Mouse (Mus musculus) central nervous system, embryonic 14 days (tissue): Measurements from ENCODE around the gene 2410004B18Rik. TPM values are rescaled to one million over a fixed set of nuclear protein-coding genes. Genes with fewer than 3 reads are reported as not detected.

Experiments
- polyA plus RNA-seq: library from polyadenylated mRNA; depleted of rRNA; stranded (reverse); fragments of >200 nt; gene quantifications from 2 replicates; pipeline ENCODE4 v1.2.3, GENCODE M21; 2012; rRNA removed

The 2410004B18Rik gene
- polyA plus RNA-seq: 44.4 and 52.5 TPM in 2 replicates

DNA sequence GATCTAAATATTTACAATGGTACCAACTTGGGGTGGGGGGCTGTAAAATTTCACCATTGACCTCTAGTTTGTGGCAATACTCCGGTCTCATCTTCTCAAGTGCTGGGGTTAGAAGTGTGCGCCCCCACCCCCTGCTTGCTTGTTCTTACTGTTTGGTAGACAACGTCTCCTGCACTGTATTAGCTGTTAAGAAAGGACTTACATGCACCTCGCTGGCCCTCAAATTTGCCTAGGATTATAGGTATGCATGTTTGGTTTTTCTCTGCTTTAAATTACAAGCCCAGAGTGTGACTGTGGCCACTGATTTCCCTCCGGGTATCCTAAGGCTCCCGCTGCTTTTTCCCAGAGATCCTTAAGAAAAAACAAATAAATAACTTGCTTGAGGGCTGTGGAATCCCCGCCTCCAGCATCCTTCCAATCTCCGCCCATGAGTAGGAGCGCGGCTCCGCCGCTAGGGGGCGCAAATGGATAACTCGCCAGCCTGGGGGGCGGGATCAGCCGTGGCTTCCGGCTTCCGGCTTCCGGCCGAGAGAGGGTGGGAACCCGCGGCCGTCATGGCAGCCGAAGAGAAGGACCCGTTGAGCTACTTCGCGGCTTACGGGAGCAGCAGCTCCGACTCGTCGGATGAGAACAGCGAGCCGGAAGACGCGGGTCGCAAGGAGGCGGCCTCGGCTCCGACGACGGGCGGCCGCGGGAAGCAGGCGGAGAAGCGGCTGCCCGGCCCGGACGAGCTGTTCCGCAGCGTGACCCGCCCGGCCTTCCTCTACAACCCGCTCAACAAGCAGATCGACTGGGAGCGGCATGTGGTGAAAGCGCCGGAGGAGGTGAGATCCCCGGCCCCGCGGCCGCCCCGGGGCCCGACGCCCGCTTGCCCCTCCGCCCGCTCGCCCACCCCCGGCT, at the start of gene 2410004B18Rik:
TSS of gene 2410004B18Rik (plus strand) at position 510 of the 900 bp plus-strand sequence.

DNA sequence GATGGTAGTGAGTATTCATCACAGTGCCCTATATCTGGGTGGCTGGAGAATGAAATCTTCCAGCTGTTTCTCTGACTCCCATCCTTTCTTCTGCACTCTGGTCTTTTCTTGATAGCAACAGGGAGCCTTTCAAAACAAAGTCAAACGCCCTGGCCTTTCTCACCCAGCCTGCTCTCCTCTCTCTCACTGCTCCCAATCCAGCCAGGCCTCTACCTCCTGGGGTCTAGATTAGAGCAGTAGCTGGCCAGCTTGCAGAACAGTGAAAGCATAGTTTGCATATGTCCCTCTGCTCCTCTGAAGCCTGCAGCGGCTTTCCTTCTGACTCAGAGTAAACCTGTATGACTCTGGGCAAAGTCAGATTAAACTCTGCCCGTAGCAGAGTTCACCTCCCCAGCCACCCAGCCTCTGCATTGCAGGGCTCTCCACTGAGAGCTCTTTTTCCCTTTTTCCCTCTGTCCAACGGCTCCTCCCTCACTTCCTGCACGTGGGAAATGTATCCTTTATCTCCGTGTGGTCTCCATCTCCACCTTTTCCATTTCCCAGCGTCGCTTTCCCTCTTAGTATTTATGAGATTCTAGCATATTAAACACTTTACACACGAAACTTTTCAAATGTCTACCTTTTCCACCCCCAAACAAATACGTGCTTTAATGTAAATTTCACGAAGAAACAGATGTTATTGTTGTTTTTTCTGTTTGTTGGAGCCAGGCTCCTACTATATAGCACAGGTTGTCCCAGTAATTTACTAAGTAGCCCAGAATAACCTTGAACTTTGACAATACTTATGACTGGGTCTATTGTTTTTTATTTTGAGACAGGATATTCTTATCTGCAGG, 15.6 kb upstream of the 2410004B18Rik start, which contains the start of gene Bcl10:
TSS of gene Bcl10 (plus strand) at position 786 of the 836 bp plus-strand sequence.

DNA sequence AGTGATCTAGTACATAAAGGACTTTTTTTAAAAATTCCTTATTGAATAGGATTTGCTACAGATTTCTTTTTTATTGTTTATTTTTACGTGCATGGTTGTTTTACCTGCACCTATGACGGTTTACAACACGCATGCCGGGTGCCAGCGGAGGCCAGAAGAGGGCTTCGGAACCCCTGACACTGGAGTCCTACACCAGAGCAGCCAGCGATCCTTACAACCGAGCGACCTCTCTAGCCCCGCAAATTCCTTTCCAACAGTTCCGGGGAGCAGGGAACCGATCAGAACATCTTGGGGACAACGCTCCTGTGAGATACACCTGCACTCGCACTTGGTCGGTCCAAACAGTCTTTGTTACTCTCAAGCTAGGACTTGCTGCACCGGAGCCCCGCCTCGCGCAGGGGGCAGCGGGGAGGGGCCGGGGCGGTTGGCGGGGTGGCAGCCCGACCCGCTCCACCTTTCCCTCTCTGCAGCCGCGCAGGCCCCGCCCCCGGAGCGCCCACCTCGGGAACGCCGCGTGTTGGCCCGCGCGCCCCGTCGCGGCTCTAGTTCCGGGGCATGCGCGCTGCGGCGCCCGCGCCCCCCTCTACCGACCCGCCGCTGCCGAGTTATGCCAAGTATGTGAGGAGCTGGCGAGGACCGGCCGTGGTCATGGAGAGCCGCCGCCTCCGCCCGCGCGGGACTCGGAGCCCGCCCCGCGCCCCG, 49.6 kb downstream of the 2410004B18Rik start, which contains the start of gene Syde2:
TSS of gene Syde2 (plus strand) at position 603 of the 702 bp plus-strand sequence.

Other genes with a start within 250 kb of the 2410004B18Rik start
- gene Ddah1, start 179.3 kb upstream of the 2410004B18Rik start, polyA plus RNA-seq: 60.8 and 76.4 TPM in 2 replicates
- 17.4 and 19.4 TPM in 2 replicates for gene Bcl10, start 15.2 kb upstream of the 2410004B18Rik start, polyA plus RNA-seq
- 2.3 and 2.6 TPM in 2 replicates for gene Syde2, start 49.9 kb downstream of the 2410004B18Rik start, polyA plus RNA-seq
- 1.3 and 1.6 TPM in 2 replicates for gene Wdr63, start 170.1 kb downstream of the 2410004B18Rik start, polyA plus RNA-seq
- gene Mcoln3, start 179.4 kb downstream of the 2410004B18Rik start, polyA plus RNA-seq: 0.59 and 1.4 TPM in 2 replicates
- gene Mcoln2, start 211.8 kb downstream of the 2410004B18Rik start, polyA plus RNA-seq: 0.98 and 1.5 TPM in 2 replicates